Mouse (Mus musculus): ENCODE results near the gene Mapk8ip3.

- no peak for TF ChIP-seq CTCF (IDR thresholded peaks at IDR 0.05; ENCODE audit: extremely low read depth, insufficient read length, insufficient replicate concordance, low read depth, low read length)
- TF ChIP-seq POLR2A (IDR thresholded peaks at IDR 0.05; ENCODE audit: low read depth, low read length), result no peak
Measured at GRCm38 (mm10) chr17:24913984-24914383, 22.8 kb downstream of the Mapk8ip3 start.

Data from small intestine, adult 2 months (tissue).